Mouse (Mus musculus): Measurements from ENCODE around the gene Col4a2. TPM values are rescaled to one million over a fixed set of nuclear protein-coding genes. Genes with fewer than 3 reads are reported as not detected.

Col4a2 gene
- polyA plus RNA-seq, 1 experiment from 2014 or later: 36.2 TPM

DNA sequence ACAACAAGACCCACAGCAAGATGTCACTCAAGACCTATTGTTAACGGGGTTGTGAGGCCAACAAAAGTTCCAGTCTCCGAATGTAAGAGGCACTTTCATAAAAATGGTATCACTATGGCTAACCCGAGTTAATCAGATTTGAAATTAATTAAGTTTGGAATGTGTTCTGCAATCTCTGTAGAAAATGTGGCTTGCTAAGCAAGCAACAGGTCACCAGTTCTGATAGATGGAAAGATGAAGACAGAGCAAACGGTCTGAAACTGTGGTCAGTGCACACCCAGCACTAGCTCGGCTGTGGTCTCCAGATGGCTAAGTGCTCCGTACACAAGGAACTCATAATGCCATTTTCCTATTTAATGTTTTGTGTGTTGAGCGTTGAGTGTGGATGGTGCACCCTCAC is 158.1 kb downstream of the Col4a2 start:
- no peak for DNase-seq (ENCODE audit: low spot score)
- Histone ChIP-seq H3K9ac (ENCODE audit: low read length) (no peak overlapping the region), H3K4me3 (ENCODE audit: low read depth, low read length) (no peak overlapping the region), H3K4me2 (ENCODE audit: low read depth) (no peak overlapping the region), H3K36me3 (ENCODE audit: control insufficient read depth, insufficient read depth, low read length) (no peaks in the 10 kb centered on the region), H3K27me3 (ENCODE audit: control insufficient read depth, insufficient read depth, low read length) (peaks cover 11% of the 10 kb centered on the region), H3K4me1 (ENCODE audit: control insufficient read depth, insufficient read depth, low read length) (no peaks in the 10 kb centered on the region), H3K9me3 (ENCODE audit: control insufficient read depth, low read length) (no peaks in the 10 kb centered on the region), H3K27ac (ENCODE audit: low read depth, low read length) (no peak overlapping the region)
- ATAC-seq (ENCODE audit: insufficient read depth, low FRiP score, low TSS enrichment): no peak
- WGBS: 79% methylated on average over 7 of the region's 7 CpGs

DNA sequence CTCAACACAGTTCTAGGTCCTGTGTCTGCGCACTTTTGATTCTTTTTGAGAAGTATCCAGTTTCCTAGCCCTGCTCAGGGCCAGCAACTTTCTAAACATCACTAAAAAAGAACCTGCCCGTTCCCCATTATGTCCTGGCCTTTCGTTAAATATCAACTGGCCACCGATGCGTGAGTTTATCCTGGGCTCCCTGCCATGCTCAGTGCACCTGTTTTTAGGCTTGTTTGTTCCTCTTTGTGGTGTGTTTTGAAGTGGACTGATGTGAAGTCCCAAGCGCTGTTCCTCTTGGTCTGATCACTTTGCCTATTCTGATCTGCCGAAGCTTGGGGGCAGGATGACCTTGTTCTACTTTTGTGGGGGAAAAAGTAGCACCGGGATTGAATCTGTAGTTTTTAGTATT is 158.7 kb downstream of the Col4a2 start:
- H3K4me2 ChIP-seq (ENCODE audit: low read depth): no peak overlapping the region
- H3K9ac ChIP-seq (ENCODE audit: low read length): no peak overlapping the region
- no peaks in the 10 kb centered on the region for H3K36me3 ChIP-seq (ENCODE audit: control insufficient read depth, insufficient read depth, low read length)
- H3K27ac ChIP-seq (ENCODE audit: low read depth, low read length): no peak overlapping the region
- H3K27me3 ChIP-seq (ENCODE audit: control insufficient read depth, insufficient read depth, low read length): peaks cover 17% of the 10 kb centered on the region
- 55% methylated on average over 8 of the region's 8 CpGs for WGBS
- no peak for ATAC-seq (ENCODE audit: insufficient read depth, low FRiP score, low TSS enrichment)
- no peak overlapping the region for H3K4me3 ChIP-seq (ENCODE audit: low read depth, low read length)
- H3K9me3 ChIP-seq (ENCODE audit: control insufficient read depth, low read length): no peaks in the 10 kb centered on the region
- no peak for DNase-seq (ENCODE audit: low spot score)
- H3K4me1 ChIP-seq (ENCODE audit: control insufficient read depth, insufficient read depth, low read length): no peaks in the 10 kb centered on the region; the same call in 1 of the 2 replicates

DNA sequence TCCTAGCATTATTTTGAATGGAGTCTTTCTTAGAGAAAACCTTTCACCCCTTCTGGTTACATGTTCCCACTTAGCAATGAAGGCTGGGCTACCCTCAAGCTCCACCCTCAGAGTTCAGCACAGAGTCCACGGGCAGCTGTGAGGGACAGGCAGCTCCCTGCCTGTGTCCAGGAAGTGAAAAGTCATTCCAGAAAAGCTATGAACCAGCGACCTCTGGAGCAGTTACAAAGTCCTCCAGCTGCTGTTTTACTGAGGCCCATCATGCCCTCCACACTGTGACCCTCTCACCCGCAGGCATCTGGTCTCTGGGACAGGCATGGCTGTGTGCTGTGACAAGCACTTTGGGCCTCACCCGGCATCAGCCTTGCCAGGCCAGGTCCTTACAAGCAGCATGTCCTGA is 160.5 kb downstream of the Col4a2 start:
- no peaks in the 10 kb centered on the region for H3K9me3 ChIP-seq (ENCODE audit: control insufficient read depth, low read length)
- no peak for ATAC-seq (ENCODE audit: insufficient read depth, low FRiP score, low TSS enrichment)
- no peak overlapping the region for H3K27ac ChIP-seq (ENCODE audit: low read depth, low read length)
- 34% methylated on average over 4 of the region's 4 CpGs for WGBS
- H3K36me3 ChIP-seq (ENCODE audit: control insufficient read depth, insufficient read depth, low read length): no peaks in the 10 kb centered on the region
- no peak overlapping the region for H3K4me2 ChIP-seq (ENCODE audit: low read depth)
- peaks cover 34% of the 10 kb centered on the region for H3K27me3 ChIP-seq (ENCODE audit: control insufficient read depth, insufficient read depth, low read length)
- peaks cover 6% of the 10 kb centered on the region; the same call in 1 of the 2 replicates for H3K4me1 ChIP-seq (ENCODE audit: control insufficient read depth, insufficient read depth, low read length)
- H3K9ac ChIP-seq (ENCODE audit: low read length): no peak overlapping the region
- H3K4me3 ChIP-seq (ENCODE audit: low read depth, low read length): no peak overlapping the region
- DNase-seq (ENCODE audit: low spot score): no peak

DNA sequence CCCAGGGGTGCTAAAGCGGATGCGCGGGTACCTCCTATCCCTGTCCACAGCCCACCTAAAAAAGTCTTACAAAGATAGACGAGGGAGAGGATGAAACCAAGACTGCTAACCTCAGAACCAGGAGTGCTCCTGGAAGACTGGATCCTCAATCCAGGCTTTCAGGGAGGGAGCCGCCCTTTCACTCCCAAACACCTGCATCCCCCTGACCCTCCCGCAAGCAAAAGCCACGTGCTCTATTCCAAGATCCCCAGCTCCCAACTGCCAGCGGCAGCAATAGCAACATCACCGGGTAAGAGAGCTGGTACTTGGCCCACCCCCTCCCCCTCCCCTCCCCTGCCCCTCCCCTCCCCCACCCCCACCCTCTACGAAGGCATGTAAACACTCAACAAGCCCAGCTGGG is 162.8 kb downstream of the Col4a2 start:
- 3% methylated on average over 10 of the region's 10 CpGs for WGBS
- peaks cover 56% of the 10 kb centered on the region for H3K27me3 ChIP-seq (ENCODE audit: control insufficient read depth, insufficient read depth, low read length)
- ATAC-seq (ENCODE audit: insufficient read depth, low FRiP score, low TSS enrichment): no peak

DNA sequence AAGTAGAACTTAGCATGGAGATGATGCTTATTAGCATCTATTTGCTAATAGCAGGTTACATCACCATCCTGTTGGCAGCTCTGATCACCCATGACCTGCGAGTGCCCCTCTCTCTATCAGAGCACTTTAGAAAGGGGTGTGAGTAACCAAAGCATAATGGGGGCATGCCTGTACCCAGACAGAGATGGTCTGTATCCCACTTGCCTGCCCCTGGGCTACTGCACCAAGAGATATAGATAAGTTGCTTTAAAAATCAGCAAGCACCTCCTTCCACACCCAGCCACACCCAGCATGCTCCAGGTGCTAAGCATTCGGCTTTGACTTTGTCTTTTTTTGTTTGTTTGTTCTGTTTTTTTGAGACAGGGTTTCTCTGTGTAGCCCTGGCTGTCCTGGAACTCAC is 163.3 kb downstream of the Col4a2 start:
- Histone ChIP-seq H3K27ac (ENCODE audit: low read depth, low read length) (no peak overlapping the region), H3K4me2 (ENCODE audit: low read depth) (no peak overlapping the region), H3K9ac (ENCODE audit: low read length) (no peak overlapping the region), H3K4me1 (ENCODE audit: control insufficient read depth, insufficient read depth, low read length) (peaks cover 11% of the 10 kb centered on the region; the same call in 1 of the 2 replicates), H3K4me3 (ENCODE audit: low read depth, low read length) (no peak overlapping the region), H3K27me3 (ENCODE audit: control insufficient read depth, insufficient read depth, low read length) (peaks cover 57% of the 10 kb centered on the region), H3K9me3 (ENCODE audit: control insufficient read depth, low read length) (no peaks in the 10 kb centered on the region), H3K36me3 (ENCODE audit: control insufficient read depth, insufficient read depth, low read length) (no peaks in the 10 kb centered on the region)
- ATAC-seq (ENCODE audit: insufficient read depth, low FRiP score, low TSS enrichment): no peak
- no peak for DNase-seq (ENCODE audit: low spot score)
- WGBS: 12% methylated on average over 2 of the region's 2 CpGs

More for the DNA sequence above, 162.8 kb downstream of the Col4a2 start:
- H3K4me3 ChIP-seq (ENCODE audit: low read depth, low read length): no peak overlapping the region
- H3K4me2 ChIP-seq (ENCODE audit: low read depth): no peak overlapping the region
- no peak for DNase-seq (ENCODE audit: low spot score)
- H3K4me1 ChIP-seq (ENCODE audit: control insufficient read depth, insufficient read depth, low read length): peaks cover 11% of the 10 kb centered on the region; the same call in 1 of the 2 replicates
- H3K9ac ChIP-seq (ENCODE audit: low read length): no peak overlapping the region
- no peaks in the 10 kb centered on the region for H3K36me3 ChIP-seq (ENCODE audit: control insufficient read depth, insufficient read depth, low read length)
- H3K9me3 ChIP-seq (ENCODE audit: control insufficient read depth, low read length): no peaks in the 10 kb centered on the region
- no peak overlapping the region for H3K27ac ChIP-seq (ENCODE audit: low read depth, low read length)

DNA sequence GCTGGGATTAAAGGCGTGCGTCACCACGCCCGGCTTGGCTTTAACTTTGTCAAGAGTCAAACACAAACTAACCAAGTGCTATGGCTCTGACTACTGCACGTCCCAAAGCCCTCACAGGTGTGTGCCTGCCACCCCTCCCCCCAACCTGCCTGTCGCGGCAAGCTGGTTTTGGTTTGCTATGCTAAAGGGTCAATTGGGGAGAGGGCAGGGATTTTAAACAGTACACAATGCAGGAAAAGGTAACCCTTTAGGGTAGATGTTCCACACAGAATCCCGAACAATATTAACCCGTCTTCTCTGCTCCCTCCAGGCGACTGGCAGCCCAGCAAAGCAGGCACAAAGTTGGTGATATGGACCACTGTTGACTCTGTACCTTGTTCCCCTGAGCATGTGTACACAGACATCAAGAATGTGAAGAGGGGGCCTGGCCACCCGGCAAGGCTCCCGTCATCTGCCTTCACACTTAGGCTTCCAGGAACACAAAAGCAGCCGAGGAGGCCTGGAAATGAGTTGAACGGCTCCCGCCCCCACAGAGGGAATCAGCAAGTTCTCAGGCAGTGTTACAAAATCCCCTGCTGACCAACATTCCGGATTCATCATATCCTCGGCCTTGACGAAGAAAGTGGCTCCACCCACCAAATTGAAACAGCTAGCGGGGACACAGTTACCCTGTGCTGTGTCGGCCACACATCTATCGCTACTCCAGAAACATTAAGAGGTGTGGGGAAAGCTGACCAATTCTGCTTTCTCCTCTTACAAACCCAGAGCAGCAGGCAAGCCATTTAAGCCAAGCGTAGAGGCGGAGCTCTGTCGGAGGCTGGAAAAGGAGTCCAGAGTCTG is 164.0 kb downstream of the Col4a2 start:
- H3K4me2 ChIP-seq (ENCODE audit: low read depth): peak overlapping the region; percentile 5; the same call in 1 of the 2 replicates
- H3K27ac ChIP-seq (ENCODE audit: low read depth, low read length): no peak overlapping the region
- no peaks in the 10 kb centered on the region for H3K36me3 ChIP-seq (ENCODE audit: control insufficient read depth, insufficient read depth, low read length)
- H3K9ac ChIP-seq (ENCODE audit: low read length): no peak overlapping the region
- DNase-seq (ENCODE audit: low spot score): peak; percentile 36
- WGBS: 4% methylated on average over 24 of the region's 24 CpGs
- no peaks in the 10 kb centered on the region for H3K9me3 ChIP-seq (ENCODE audit: control insufficient read depth, low read length)
- no peak overlapping the region for H3K4me3 ChIP-seq (ENCODE audit: low read depth, low read length)
- peaks cover 60% of the 10 kb centered on the region for H3K27me3 ChIP-seq (ENCODE audit: control insufficient read depth, insufficient read depth, low read length)
- ATAC-seq (ENCODE audit: insufficient read depth, low FRiP score, low TSS enrichment): no peak
- peaks cover 11% of the 10 kb centered on the region; the same call in 1 of the 2 replicates for H3K4me1 ChIP-seq (ENCODE audit: control insufficient read depth, insufficient read depth, low read length)

DNA sequence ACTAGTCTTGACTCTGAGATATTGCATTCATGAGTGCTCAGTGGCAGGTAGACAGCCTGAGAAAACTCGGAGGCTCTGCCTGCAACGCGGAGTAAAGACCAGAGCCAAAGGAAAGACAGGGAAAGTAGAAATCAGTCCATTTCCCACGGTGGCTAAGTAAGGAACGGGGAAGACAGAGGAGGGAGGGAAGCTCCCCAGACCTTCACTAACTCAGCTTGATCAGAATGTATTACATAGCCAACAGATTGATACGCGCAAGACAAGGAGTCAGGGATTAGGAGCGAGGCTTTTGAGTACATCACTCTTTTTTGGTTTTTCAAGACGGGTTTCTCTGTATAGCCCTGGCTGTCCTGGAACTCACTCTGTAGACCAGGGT is 164.6 kb downstream of the Col4a2 start:
- Histone ChIP-seq H3K4me3 (ENCODE audit: low read depth, low read length) (no peak overlapping the region), H3K27ac (ENCODE audit: low read depth, low read length) (no peak overlapping the region), H3K4me2 (ENCODE audit: low read depth) (peak overlapping the region; percentile 5; the same call in 1 of the 2 replicates), H3K27me3 (ENCODE audit: control insufficient read depth, insufficient read depth, low read length) (peaks cover 63% of the 10 kb centered on the region), H3K36me3 (ENCODE audit: control insufficient read depth, insufficient read depth, low read length) (no peaks in the 10 kb centered on the region), H3K4me1 (ENCODE audit: control insufficient read depth, insufficient read depth, low read length) (peaks cover 11% of the 10 kb centered on the region; the same call in 1 of the 2 replicates), H3K9me3 (ENCODE audit: control insufficient read depth, low read length) (no peaks in the 10 kb centered on the region), H3K9ac (ENCODE audit: low read length) (no peak overlapping the region)
- WGBS: 6% methylated on average over 9 of the region's 9 CpGs
- no peak for DNase-seq (ENCODE audit: low spot score)
- ATAC-seq (ENCODE audit: insufficient read depth, low FRiP score, low TSS enrichment): no peak

DNA sequence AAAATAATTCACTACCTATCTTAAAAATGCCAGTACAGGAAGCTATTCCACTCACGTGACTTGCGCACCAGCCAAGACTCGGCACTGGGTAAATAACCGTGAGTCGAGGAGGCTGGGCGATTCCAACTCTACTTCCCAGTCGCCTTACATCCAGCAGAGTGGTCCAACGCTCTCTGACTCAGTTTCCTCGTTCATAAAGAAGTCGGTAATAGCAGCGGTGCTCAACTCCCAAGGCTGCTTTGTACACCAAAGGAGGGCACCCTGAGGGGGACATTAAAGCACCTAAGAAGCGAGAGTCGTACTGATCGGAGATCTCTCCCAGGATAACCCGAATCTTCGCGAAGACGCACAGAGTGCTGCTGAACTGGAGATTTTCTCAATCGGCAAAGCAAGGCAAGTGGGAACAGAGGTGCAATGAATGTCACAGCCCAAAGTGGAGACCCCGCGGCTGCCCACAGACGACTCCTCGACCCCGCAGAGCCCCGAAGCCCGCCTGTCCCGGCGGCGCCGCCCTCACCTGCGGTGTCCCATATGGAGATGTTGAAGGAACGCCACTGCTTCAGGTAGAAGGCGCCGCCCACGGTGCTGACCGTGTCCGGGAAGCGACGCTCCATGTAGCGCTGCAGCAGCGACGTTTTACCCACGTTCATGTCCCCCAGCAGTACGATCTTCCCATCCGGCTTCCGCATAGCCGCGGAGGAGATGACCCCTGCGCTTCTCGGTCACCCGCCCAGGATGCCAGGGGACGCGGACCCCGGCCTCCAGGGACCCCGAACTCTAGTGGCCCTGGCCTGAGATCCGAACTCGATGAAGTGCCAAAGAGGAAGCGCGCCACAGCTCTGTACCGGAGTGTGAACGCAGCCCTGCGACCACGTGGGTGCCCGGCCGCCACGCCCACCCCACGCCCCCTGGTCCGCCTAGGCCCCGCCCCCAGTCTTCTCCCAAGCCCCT is 165.5 kb downstream of the Col4a2 start, which contains the start of gene Rab20:
Gene Rab20, minus strand, starts transcription at position 900 of the 951 bp plus-strand sequence.
- ATAC-seq (ENCODE audit: insufficient read depth, low FRiP score, low TSS enrichment) (peak; percentile 71), DNase-seq (ENCODE audit: low spot score) (peak; percentile 72)
- H3K4me3 ChIP-seq (ENCODE audit: low read depth, low read length): peak within 1 kb of the TSS; percentile 39
- H3K4me2 ChIP-seq (ENCODE audit: low read depth): peak within 1 kb of the TSS; percentile 94
- no peaks in the 10 kb centered on the region for H3K36me3 ChIP-seq (ENCODE audit: control insufficient read depth, insufficient read depth, low read length)
- peaks cover 11% of the 10 kb centered on the region; the same call in 1 of the 2 replicates for H3K4me1 ChIP-seq (ENCODE audit: control insufficient read depth, insufficient read depth, low read length)
- under 1% methylated on average over 68 of the region's 69 CpGs for WGBS
- peak within 1 kb of the TSS; percentile 37 for H3K9ac ChIP-seq (ENCODE audit: low read length)
- peaks cover 63% of the 10 kb centered on the region for H3K27me3 ChIP-seq (ENCODE audit: control insufficient read depth, insufficient read depth, low read length)
- no peak within 1 kb of the TSS for H3K27ac ChIP-seq (ENCODE audit: low read depth, low read length)
- no peaks in the 10 kb centered on the region for H3K9me3 ChIP-seq (ENCODE audit: control insufficient read depth, low read length)
